Mouse (Mus musculus) adrenal gland, postnatal 25 days (tissue): ENCODE measurements at regions not wholly inside any gene's neighbourhood (a gene's known extent, or its start where the extent isn't known, plus 50 kb on each side); places are given as distances from the start of the nearest gene placed in this dataset.

Source experiments
- DNase-seq: peaks from one replicate; pipeline ENCODE4 v3.0.0; 2021; ENCODE audit warnings: mixed read lengths

- DNase-seq = peak; percentile 10
These were observed 305.8 kb downstream of the Isl1 start for GRCm38 (mm10) chr13:116003733-116004132.

- peak; percentile 79 for DNase-seq
These were observed 307.0 kb downstream of the Isl1 start for GRCm38 (mm10) chr13:116002391-116002899.

GRCm38 (mm10) chr13:115990591-115990990 lies 318.9 kb downstream of the Isl1 start:
- DNase-seq = peak; percentile 32

GRCm38 (mm10) chr13:115989091-115989490 lies 320.4 kb downstream of the Isl1 start:
- no peak for DNase-seq

- DNase-seq = no peak
These were observed 323.2 kb downstream of the Isl1 start for GRCm38 (mm10) chr13:115986282-115986681.

- DNase-seq = no peak
These were observed 323.8 kb downstream of the Isl1 start for GRCm38 (mm10) chr13:115985715-115986114.

GRCm38 (mm10) chr13:115977890-115978203 lies 331.6 kb downstream of the Isl1 start:
- no peak for DNase-seq

GRCm38 (mm10) chr13:115977118-115977889 lies 332.2 kb downstream of the Isl1 start:
- DNase-seq = no peak
